Mouse (Mus musculus): Measurements from ENCODE around the gene Hhat. TPM values are rescaled to one million over a fixed set of nuclear protein-coding genes. Genes with fewer than 3 reads are reported as not detected.

Hhat gene
- polyA plus RNA-seq, 1 experiment from 2014 or later, result 1.5 TPM

DNA sequence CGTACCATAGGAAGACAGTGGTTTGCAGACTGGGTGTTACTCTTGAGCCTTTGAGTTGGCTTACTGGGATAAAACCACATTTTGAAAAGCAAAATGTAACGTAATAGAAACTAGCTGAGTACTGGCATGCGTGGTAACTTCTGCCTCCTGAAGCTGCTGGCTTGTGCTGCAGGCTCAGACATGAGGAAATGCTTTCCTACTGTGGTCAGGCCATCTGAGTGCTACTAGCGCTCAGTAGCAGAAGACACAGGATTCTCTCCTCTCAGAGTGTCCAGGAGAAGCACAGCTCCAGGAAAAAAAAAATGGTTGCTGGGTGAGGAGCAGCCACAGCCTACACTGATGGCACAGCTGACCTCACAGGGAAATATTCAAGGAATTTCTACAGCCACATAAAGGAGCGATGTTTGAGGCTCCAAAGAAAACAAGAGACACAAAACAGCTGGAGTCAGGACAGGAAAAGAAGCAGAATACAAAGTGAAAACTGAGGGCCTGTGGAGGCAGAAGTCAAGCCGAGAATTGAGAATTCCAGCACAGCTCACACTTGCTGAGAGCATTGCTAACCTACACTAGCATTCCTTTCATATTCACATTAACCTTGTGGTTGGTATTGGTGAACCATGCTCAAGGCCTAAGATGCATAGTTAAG is 8.0 kb upstream of the Hhat start:
- 34% methylated on average over 6 of the region's 6 CpGs for WGBS (ENCODE audit: insufficient replicate concordance)
- Histone ChIP-seq H3K4me2 (no peak overlapping the region), H3K9ac (no peak overlapping the region), H3K9me3 (replicated peaks) (no peaks in the 10 kb centered on the region), H3K27ac (no peak overlapping the region), H3K27me3 (no peaks in the 10 kb centered on the region), H3K36me3 (no peaks in the 10 kb centered on the region), H3K4me1 (replicated peaks) (no peaks in the 10 kb centered on the region), H3K4me3 (replicated peaks) (no peak overlapping the region)
- ATAC-seq (ENCODE audit: low read depth) (no peak), DNase-seq (no peak)

DNA sequence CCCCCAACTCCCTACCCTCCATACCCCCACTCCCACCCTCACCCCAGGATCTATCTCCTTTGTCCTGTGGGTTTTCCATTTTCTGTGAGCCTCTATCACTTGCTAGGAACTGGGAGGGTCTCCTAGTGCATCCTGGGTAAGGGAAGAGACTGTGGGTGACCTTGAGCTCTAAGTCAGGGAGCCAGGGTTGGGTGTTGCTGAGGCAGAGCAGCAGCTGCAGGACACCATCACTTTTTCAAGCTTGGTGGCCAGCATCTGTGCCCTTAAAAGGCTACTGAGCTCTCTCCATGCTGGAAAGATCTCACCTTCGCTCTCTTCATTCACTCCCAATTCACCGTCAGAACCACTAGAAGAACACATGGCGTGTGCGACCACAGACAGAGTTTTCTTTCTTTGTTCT is 7.2 kb upstream of the Hhat start:
- Histone ChIP-seq H3K4me2 (no peak overlapping the region), H3K9me3 (replicated peaks) (no peaks in the 10 kb centered on the region), H3K9ac (no peak overlapping the region), H3K27ac (no peak overlapping the region), H3K36me3 (no peaks in the 10 kb centered on the region), H3K27me3 (no peaks in the 10 kb centered on the region), H3K4me3 (replicated peaks) (no peak overlapping the region), H3K4me1 (replicated peaks) (no peaks in the 10 kb centered on the region)
- WGBS (ENCODE audit: insufficient replicate concordance), result 72% methylated on average over 4 of the region's 4 CpGs
- no peak for ATAC-seq (ENCODE audit: low read depth)
- no peak for DNase-seq

DNA sequence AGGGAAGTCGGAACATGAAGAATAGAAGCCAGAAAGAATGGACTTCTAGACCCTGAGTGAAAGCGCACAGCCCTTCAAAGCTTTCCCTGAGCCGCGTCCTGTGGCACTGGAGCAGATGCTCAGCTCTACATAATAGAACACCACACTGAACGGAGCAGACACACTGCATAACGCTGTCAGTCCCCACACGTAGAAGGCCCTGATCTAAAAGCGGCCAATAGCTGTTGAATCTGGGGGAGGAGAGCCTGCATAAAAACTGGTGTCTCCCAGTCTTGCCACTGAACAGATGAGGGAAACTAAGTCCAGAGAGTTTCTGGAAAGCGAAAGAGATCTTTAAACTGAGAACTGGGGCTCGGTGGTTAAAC is 911 bp downstream of the Hhat start:
- H3K27ac ChIP-seq, result peak overlapping the region; percentile 77
- H3K4me1 ChIP-seq (replicated peaks), result 0 out of 2 replicates have a peak, but pooled peaks cover 3% of the 10 kb centered on the region
- no peaks in the 10 kb centered on the region for H3K9me3 ChIP-seq (replicated peaks)
- 32% methylated on average over 10 of the region's 10 CpGs for WGBS (ENCODE audit: insufficient replicate concordance)
- no peaks in the 10 kb centered on the region for H3K36me3 ChIP-seq
- ATAC-seq (ENCODE audit: low read depth) (peak; percentile 45), DNase-seq (no peak)
- H3K4me3 ChIP-seq (replicated peaks), result peak overlapping the region; percentile 68
- no peaks in the 10 kb centered on the region; the same call in 1 of the 2 replicates for H3K27me3 ChIP-seq
- peak overlapping the region; percentile 79; the same call in 1 of the 2 replicates for H3K9ac ChIP-seq
- H3K4me2 ChIP-seq, result peak overlapping the region; percentile 88

DNA sequence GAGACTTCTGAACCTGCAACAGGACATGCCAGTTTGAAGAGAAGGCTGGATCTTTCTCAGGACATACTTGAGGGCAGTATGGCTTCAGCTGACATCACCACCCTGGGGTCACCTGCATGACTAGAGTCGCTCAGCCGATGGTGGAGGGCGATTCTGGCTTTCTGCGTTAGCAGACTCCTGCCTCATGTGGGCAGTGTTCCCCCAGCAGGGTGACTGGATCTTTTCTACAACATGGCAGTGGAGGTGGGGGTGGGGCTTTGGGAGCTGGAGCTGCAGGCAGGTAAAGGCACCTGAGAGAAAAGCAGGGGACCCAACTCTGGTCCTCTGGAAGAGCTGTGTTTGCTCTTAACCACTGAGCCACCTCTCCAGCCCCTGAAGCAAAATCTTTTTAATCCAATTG is 5.5 kb downstream of the Hhat start:
- H3K27ac ChIP-seq, result no peak overlapping the region
- no peaks in the 10 kb centered on the region for H3K36me3 ChIP-seq
- 31% methylated on average over 4 of the region's 4 CpGs for WGBS (ENCODE audit: insufficient replicate concordance)
- H3K4me2 ChIP-seq, result no peak overlapping the region
- H3K4me1 ChIP-seq (replicated peaks), result peaks cover 12% of the 10 kb centered on the region; the same call in 1 of the 2 replicates
- no peak for ATAC-seq (ENCODE audit: low read depth)
- no peaks in the 10 kb centered on the region; the same call in 1 of the 2 replicates for H3K27me3 ChIP-seq
- H3K9ac ChIP-seq, result no peak overlapping the region
- DNase-seq, result no peak
- no peak overlapping the region for H3K4me3 ChIP-seq (replicated peaks)
- no peaks in the 10 kb centered on the region for H3K9me3 ChIP-seq (replicated peaks)

DNA sequence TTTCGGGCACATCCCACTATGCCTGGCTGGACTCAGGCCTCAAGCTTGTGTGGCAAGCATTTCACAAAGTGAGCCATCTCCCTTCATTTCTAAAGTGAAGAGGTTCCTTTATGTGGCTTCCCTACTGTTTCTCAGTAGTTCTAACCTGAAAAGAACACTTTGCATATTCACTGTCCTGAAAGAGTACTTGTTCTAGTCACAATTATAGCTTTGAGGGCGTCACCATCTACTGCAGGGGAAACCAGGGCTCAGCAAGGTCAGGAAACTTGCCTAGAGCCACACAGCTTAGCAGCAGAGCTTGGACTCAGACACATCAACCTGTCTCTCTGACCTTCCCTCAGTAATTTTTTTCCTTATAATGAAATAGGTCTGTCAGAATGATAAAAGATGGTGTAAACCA is 6.5 kb downstream of the Hhat start:
- H3K27ac ChIP-seq, result no peak overlapping the region
- no peaks in the 10 kb centered on the region for H3K36me3 ChIP-seq
- DNase-seq (no peak), ATAC-seq (ENCODE audit: low read depth) (no peak)
- H3K9me3 ChIP-seq (replicated peaks), result no peaks in the 10 kb centered on the region
- no peaks in the 10 kb centered on the region; the same call in 1 of the 2 replicates for H3K27me3 ChIP-seq
- no peak overlapping the region for H3K4me2 ChIP-seq
- peaks cover 12% of the 10 kb centered on the region; the same call in 1 of the 2 replicates for H3K4me1 ChIP-seq (replicated peaks)
- WGBS (ENCODE audit: insufficient replicate concordance), result 54% methylated on average over 2 of the region's 2 CpGs
- H3K4me3 ChIP-seq (replicated peaks), result no peak overlapping the region
- H3K9ac ChIP-seq, result no peak overlapping the region

DNA sequence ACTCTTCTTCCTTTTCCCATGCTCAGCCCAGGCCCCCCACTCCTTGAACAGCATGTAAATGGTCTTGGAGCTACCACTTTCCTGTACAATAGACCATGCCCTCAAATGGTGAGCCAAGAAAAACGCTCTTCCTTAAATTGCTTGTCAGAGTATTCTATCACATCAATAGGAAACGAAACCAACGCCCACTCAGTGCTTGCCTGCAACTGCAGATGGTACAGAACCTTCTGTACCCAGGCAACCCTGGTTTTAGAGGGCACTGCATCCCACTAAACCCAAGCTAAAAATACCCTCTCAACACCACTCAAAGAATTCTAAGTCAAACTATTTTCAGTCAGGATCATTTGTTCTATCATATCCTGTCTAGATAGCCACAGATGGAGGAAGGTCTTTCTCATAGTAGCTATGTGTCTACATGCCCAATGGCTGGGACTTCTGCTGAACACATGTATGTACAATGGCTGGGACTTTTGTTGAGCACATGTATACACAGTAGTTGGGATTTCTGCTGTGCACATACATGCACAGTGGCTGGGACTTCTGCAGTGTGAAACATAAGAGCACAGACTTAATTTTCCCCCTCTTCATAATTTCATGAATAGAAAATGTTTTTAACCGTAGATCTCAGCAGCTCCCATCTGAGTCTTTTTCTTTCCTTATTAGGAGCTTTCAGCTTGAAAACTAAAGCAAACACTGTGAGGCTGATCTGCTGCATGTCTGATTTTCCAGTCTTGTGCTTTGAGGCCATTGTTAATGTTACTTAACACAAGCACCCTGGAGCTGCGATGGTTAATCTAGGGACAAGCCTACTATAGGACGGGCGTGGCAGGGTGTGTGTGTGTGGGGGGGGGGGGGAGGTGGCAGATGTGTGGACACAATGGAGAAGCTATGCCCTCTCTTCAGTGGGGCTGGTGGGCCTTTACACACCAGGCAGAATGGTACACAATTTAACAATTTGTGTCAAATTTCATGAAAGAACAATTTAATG is 7.8 kb downstream of the Hhat start:
- Histone ChIP-seq H3K4me2 (no peak overlapping the region), H3K4me1 (replicated peaks) (peaks cover 12% of the 10 kb centered on the region; the same call in 1 of the 2 replicates), H3K36me3 (no peaks in the 10 kb centered on the region), H3K27ac (no peak overlapping the region), H3K9me3 (replicated peaks) (no peaks in the 10 kb centered on the region), H3K4me3 (replicated peaks) (no peak overlapping the region), H3K27me3 (no peaks in the 10 kb centered on the region; the same call in 1 of the 2 replicates), H3K9ac (no peak overlapping the region)
- ATAC-seq (ENCODE audit: low read depth) (no peak), DNase-seq (no peak)
- 38% methylated on average over 7 of the region's 7 CpGs for WGBS (ENCODE audit: insufficient replicate concordance)

DNA sequence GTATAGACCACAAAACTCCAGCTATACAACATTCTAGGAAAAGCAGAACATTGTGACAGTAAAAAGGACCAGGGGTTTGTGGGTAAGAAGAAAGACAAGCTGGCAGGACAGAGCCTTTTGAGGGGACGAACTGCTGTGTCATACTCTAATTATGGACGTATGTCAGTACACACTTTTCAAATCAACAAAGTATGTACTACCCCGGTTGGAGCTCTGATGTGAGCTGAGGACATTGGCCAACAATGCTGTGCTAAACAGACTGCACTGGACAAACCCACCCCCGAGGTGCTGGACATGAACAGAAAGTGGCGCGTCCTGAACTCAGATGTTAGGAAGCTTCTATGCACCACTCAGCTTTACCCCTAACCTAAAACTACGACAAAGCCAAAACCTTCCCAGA is 14.3 kb downstream of the Hhat start:
- H3K9me3 ChIP-seq (replicated peaks), result no peaks in the 10 kb centered on the region
- H3K27me3 ChIP-seq, result no peaks in the 10 kb centered on the region
- no peak overlapping the region for H3K27ac ChIP-seq
- no peak for ATAC-seq (ENCODE audit: low read depth)
- H3K4me1 ChIP-seq (replicated peaks), result peaks cover 13% of the 10 kb centered on the region; the same call in 1 of the 2 replicates
- no peak overlapping the region for H3K9ac ChIP-seq
- no peaks in the 10 kb centered on the region for H3K36me3 ChIP-seq
- no peak for DNase-seq
- WGBS (ENCODE audit: insufficient replicate concordance), result 57% methylated on average over 7 of the region's 7 CpGs
- H3K4me2 ChIP-seq, result no peak overlapping the region
- no peak overlapping the region for H3K4me3 ChIP-seq (replicated peaks)

DNA sequence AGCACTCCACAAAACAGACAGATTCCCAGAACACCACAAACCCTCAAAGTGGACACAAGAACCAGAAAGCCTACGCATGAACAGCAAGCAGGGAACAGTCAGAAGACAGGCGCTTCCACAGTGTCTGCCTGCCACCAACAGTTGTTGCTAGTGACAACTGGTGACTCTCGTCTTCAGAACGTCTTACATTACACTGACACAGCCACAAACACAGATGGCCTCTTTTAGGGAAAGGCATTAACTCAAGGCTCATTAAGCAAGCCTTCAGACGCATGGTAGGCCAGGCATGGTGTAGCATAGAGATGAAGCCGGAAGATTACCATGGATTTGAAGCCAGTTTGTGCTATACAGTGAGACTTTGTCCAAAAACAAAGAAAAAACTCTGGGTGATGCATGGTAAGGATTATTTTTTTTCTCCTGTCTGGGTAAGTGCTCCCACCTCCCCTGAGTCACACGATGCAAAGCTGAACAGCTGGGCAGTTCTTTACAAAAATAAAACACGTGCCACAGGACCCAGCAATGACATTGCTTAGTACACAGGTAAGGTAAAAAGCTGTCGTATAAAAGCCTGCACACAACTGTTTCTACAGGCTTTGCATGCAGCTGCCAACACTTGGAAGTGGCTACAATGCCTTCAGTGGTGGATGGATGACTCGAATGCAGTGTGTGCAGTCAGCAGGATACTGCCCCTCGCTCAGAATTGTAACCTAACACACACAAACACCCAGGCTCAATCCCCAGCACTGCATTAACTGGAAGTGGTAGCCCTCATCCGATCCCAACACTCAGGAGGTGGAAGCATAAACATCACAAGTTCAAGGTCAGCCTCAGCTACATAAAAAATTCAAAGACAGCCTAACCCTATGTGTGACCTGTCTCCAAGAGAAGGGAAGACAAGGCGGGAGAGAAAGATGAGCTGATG is 15.1 kb downstream of the Hhat start:
- Histone ChIP-seq H3K27me3 (no peaks in the 10 kb centered on the region), H3K9me3 (replicated peaks) (no peaks in the 10 kb centered on the region), H3K27ac (no peak overlapping the region), H3K4me2 (no peak overlapping the region), H3K4me1 (replicated peaks) (peaks cover 13% of the 10 kb centered on the region; the same call in 1 of the 2 replicates), H3K36me3 (no peaks in the 10 kb centered on the region), H3K9ac (no peak overlapping the region), H3K4me3 (replicated peaks) (no peak overlapping the region)
- ATAC-seq (ENCODE audit: low read depth) (no peak), DNase-seq (no peak)
- 69% methylated on average over 13 of the region's 13 CpGs for WGBS (ENCODE audit: insufficient replicate concordance)

DNA sequence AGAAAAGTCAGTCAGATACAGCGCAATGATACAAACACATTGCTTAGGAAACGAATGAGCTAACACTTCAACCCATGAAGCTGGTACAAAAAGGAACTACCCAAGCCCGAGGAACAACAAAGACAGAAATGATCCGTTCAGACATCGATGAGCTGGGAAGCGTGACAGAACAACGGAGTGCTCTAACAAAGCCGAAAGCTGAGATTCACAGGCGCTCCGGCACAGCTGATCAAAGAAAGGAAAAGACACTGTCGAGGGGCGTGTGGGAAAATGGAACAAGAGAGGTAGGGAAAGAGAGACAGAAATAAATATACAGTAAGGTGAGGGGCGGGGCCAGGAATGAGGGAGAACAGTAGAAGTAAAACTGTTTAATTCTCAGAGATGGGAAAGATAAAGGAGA is 15.8 kb downstream of the Hhat start:
- no peak overlapping the region for H3K27ac ChIP-seq
- 84% methylated on average over 13 of the region's 13 CpGs for WGBS (ENCODE audit: insufficient replicate concordance)
- H3K27me3 ChIP-seq, result no peaks in the 10 kb centered on the region
- H3K9me3 ChIP-seq (replicated peaks), result no peaks in the 10 kb centered on the region
- H3K4me1 ChIP-seq (replicated peaks), result peaks cover 13% of the 10 kb centered on the region; the same call in 1 of the 2 replicates
- no peaks in the 10 kb centered on the region for H3K36me3 ChIP-seq
- H3K9ac ChIP-seq, result no peak overlapping the region
- no peak for ATAC-seq (ENCODE audit: low read depth)
- H3K4me3 ChIP-seq (replicated peaks), result no peak overlapping the region
- no peak overlapping the region for H3K4me2 ChIP-seq
- DNase-seq, result no peak

DNA sequence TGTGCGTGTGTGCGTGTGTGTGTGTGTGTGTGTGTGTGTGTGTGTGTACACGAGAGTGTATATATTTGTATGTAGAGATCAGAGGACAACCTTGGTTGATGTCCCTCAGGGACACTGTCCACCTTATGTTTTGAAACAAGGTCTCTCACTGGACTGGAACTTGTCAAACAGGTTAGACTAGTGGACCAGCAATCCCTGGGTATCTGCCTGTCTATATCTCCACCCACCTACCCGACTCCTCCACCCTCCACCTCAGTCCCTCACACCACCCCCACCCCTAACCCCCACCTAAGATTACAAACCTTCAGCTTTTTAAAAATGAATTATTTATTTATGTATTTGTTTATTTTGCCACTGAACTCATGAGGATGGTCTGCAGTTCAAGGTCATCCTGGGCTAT is 16.8 kb downstream of the Hhat start:
- Histone ChIP-seq H3K9me3 (replicated peaks) (no peaks in the 10 kb centered on the region), H3K4me3 (replicated peaks) (no peak overlapping the region), H3K27me3 (no peaks in the 10 kb centered on the region), H3K36me3 (no peaks in the 10 kb centered on the region), H3K4me2 (no peak overlapping the region), H3K27ac (no peak overlapping the region), H3K4me1 (replicated peaks) (peaks cover 13% of the 10 kb centered on the region; the same call in 1 of the 2 replicates), H3K9ac (no peak overlapping the region)
- 65% methylated on average over 4 of the region's 4 CpGs for WGBS (ENCODE audit: insufficient replicate concordance)
- no peak for ATAC-seq (ENCODE audit: low read depth)
- no peak for DNase-seq
